Mouse (Mus musculus): Measurements from ENCODE around the gene Arid1b.

Gene Arid1b

DNA sequence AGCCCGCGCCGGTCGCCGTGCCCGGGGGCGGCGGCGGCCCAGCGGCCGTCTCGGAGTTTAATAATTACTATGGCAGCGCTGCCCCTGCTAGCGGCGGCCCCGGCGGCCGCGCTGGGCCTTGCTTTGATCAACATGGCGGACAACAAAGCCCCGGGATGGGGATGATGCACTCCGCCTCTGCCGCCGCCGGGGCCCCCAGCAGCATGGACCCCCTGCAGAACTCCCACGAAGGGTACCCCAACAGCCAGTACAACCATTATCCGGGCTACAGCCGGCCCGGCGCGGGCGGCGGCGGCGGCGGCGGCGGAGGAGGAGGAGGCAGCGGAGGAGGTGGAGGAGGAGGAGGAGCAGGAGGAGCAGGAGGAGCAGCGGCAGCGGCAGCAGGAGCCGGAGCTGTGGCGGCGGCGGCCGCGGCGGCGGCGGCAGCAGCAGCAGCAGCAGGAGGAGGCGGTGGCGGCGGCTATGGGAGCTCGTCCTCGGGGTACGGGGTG is 1.5 kb downstream of the Arid1b start:
- in situ Hi-C loops (cut with MboI, MseI), result no loop called here

- in situ Hi-C loops (cut with MboI, MseI), result no loop called here
These were observed 2.1 kb downstream of the Arid1b start for GRCm38 (mm10) chr17:4996121-4996813.

- in situ Hi-C loops (cut with MboI, MseI), result no loop called here
These were observed 2.9 kb downstream of the Arid1b start for GRCm38 (mm10) chr17:4996814-4997549.

DNA sequence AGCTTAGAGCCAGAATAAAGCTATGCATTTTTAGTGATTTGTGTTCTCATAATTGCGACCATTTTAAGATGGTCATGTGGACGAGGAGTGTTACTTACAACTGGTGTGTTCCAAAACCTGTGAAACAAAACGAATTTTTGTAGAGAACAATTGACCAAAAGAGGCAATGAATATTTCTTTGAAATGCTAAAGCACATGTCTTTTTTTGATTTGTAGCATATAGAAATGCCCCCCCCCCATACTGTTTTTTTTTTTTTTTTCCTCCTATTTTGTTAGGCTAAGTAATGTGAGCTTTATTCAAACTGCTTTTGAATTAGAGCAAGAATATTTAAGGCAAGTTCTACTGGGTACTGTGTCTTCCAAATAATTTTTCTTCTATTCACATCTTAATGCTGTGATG is 3.8 kb downstream of the Arid1b start:
- in situ Hi-C loops (cut with MboI, MseI), result no loop called here

DNA sequence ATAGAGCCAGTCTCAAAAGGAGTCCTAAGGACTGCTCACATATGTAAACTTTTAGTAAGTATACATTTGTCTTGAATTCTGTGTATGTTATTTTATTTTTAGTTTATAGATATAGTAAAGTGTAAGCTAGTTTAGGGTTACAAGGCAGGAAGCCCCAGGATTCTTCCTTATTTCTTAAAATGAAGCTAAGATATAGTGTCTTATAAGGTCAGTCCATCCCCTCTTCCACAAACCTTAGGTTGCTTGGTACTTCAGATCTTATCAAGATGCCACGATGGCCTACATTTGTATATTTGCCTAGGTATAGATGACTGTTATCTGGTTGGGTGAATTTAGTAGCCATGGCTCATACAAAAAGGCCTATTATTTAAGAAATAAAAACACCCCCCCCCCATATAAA is 5.1 kb downstream of the Arid1b start:
- in situ Hi-C loops (cut with MboI, MseI), result no loop called here

DNA sequence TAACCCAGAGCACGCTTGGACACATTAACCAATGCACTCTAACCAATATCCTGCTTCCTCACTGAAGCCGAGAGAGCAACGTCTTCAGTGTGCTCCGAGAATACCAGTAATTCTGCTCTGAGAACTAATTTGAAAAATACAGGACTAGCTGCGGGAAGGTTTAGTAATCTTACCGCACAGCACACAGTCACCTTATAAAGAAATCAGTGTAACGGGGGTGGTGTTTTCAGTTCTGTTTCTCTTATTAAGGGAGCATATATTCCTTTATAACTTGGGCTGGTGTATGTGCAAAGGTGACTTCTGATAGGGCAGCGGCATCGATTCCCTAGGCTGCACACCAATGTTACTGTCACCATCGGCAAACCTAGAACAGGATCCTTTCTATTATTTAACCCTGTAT is 5.9 kb downstream of the Arid1b start:
- in situ Hi-C loops (cut with MboI, MseI), result loop anchor here (10.0 kb wide), 1 partner anchor 195 kb away; no protein-coding TSS in a partner anchor

GRCm38 (mm10) chr17:5000871-5001270 is 6.7 kb downstream of the Arid1b start:
- in situ Hi-C loops (cut with MboI, MseI), result loop anchor here (10.0 kb wide), 1 partner anchor 194 kb away; no protein-coding TSS in a partner anchor

GRCm38 (mm10) chr17:5001531-5002131 is 7.5 kb downstream of the Arid1b start:
- in situ Hi-C loops (cut with MboI, MseI), result loop anchor here (10.0 kb wide), 1 partner anchor 193 kb away; no protein-coding TSS in a partner anchor

DNA sequence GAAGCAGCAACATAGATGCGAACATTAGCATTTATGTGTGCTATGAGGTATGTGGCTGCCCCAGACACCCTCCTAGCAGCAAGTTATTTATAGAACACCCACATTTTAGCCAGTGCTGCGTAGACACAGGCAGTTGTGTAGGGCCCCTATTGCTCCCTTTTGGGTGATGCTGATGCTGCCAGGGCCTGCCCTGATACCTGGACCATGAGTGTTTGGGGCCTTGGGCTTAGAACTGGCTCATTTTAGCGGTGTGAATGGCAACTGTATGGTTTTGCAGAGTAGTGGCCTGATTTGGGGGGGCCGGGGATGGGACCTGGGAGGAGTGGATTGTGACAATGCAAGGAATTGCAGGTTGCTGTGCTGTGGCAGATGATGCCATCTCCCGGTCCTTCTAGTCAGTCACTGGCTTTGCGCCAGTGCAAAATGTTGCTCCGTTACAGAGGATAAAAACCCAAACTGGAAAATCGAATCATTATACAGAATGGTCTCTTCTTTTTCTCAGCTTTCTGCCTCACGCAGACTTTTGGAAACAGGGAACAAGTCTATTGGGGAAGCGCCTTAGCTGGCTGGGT is 8.9 kb downstream of the Arid1b start:
- in situ Hi-C loops (cut with MboI, MseI), result loop anchor here (10.0 kb wide), 1 partner anchor 192 kb away; no protein-coding TSS in a partner anchor

DNA sequence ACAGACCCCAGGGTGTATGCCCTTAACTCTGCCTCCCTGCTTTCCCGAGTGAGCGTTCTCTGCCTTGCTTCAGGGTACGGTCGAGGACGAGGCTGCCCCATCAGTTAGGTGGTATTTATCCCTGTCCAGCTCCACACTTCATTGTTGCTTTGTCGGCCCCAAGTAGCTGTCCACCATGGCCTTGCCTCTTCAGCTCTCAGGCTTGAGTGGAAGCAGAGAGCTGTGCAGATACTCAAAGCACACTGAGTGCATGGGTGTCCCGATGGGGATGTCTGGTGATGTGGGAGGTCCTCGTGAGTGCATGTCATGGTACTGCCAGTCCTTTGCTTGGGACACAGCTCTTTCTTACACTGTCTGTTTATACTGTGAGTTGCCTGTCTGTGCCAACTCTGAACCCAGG is 10.1 kb downstream of the Arid1b start:
- in situ Hi-C loops (cut with MboI, MseI), result loop anchor here (10.0 kb wide), 1 partner anchor 191 kb away; no protein-coding TSS in a partner anchor

- in situ Hi-C loops (cut with MboI, MseI), result loop anchor here (10.0 kb wide), 1 partner anchor 190 kb away; no protein-coding TSS in a partner anchor
These were observed 10.6 kb downstream of the Arid1b start for GRCm38 (mm10) chr17:5004706-5005105.

- in situ Hi-C loops (cut with MboI, MseI), result loop anchor here (10.0 kb wide), 1 partner anchor 190 kb away; no protein-coding TSS in a partner anchor
These were observed 11.2 kb downstream of the Arid1b start for GRCm38 (mm10) chr17:5005285-5005684.

- in situ Hi-C loops (cut with MboI, MseI), result loop anchor here (10.0 kb wide), 1 partner anchor 188 kb away; no protein-coding TSS in a partner anchor
These were observed 13.1 kb downstream of the Arid1b start for GRCm38 (mm10) chr17:5007156-5007658.

DNA sequence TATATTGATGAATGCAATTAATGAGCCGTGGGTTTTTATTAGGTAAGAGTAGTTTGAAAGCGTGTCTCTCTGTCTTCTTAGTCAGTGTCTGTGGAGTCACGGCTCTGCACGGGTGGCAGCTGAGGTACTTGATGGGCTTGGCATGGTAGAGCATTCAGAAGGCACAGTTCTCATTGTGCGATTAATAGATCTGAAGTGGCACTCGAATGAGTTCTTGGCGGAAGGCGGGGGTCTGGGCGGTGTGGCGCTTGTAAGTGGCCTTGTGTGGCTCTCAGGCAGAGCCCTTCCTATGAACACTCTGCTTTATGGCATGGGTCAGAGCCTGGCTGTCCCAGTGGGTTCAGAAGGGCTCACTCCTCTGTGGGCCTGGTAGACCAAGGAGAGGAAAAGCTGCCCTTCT is 14.1 kb downstream of the Arid1b start:
- in situ Hi-C loops (cut with MboI, MseI), result loop anchor here (10.0 kb wide), 1 partner anchor 187 kb away; no protein-coding TSS in a partner anchor

GRCm38 (mm10) chr17:5008761-5009160 is 14.6 kb downstream of the Arid1b start:
- in situ Hi-C loops (cut with MboI, MseI), result loop anchor here (10.0 kb wide), 1 partner anchor 186 kb away; no protein-coding TSS in a partner anchor

DNA sequence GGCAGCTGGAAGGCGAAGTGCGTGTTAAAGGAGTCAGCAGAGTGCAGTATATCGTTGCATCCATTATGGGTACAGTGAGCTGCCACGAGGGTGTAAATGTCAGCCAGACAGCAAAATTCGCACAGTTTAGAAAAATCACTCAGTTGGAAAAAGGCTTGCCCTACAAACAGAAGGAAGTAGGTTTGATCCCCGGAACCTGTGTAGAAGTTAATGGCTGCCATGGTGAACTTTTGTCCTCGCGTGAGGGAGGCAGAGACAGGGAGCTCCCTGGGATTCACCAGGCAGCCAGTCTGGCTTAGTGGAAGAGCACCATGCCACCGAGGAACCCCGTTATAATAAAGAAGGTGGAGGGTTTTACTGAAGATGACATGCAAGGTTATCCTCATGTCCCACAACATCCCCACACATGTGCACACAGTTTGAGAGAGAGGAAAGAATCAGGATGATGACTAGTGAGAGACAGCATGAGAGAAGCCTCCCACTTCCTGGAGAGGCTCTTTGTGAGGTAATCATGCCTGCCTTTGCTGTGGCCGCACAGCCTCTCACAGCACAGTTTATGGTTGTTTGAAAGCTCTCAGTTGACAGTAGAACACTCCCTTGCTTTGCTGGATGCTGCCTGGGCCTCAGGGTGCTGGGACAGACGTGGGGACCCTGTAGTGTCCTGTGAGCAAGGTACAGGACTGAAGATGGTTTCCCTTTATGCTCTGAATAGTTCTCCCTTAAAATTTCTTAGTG is 15.6 kb downstream of the Arid1b start:
- in situ Hi-C loops (cut with MboI, MseI), result loop anchor here (10.0 kb wide), 1 partner anchor 185 kb away; no protein-coding TSS in a partner anchor

DNA sequence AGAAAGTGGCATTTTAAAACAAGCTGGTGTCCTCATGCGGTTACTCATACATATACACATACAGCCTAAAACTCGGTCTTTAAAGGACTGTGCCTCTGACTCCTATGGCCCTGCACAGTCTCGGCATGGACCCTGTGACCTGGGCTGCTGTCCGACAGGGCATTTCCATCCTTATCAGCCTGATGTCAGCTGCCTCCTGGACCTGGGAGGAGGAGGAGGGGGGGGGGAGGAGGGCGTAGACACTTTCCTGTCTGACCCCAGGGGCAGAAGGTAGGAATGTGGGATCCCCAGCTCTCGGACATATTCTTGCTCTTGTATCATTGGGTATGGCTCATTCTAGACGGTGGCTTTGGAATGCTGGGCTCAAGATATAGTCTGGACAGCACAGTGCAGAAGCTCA is 16.6 kb downstream of the Arid1b start:
- in situ Hi-C loops (cut with MboI, MseI), result no loop called here

- in situ Hi-C loops (cut with MboI, MseI), result no loop called here
These were observed 18.0 kb downstream of the Arid1b start for GRCm38 (mm10) chr17:5012091-5012490.

DNA sequence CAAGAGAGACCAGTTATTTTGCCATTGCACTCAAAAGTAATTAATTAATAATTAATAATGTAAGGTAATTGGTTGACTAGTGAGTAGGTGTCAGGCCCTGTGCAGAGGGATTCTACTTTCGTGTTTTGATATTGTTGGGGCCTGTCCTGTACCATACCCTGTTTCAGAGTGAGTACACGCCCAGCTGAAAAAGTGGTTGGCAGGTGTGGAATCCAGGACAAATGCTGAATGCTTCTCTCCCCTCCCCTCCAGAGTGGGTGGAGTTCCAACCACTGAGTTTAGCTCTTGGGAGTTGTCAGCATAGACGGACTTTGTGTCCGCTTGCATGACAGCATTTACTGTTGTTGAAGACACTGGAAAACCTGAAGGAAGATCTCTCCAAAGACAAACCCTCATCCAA is 18.4 kb downstream of the Arid1b start:
- in situ Hi-C loops (cut with MboI, MseI), result no loop called here

DNA sequence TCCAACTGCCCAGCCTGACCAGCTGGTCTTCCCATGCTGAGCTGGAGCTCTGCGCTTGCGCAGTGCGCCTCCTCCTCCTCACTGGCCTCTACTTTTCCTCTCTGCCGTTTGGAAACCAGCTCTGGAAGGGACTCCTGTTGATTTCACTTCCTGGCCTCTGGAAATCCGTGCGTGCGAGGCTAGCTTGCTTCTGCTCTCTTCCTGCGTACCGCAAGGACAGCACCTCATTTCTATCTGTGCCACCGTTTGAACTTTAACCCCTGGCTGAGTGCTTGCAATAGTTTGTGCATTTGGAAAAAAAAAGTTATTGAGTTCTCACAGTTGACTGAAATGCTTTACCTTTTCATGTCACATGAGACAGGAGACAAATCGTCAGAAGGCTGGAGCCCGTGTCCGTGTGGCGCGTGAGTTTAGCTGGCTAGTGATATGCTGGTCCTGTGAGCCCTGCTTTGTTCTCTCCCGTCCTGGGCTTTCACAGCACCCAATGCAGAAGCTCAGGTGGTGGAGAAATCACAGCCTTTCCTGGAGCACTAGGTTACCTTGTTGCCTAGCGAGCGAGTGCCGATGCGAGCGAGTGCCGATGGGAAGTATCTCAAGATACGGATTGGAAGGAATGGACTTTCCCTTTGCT is 20.3 kb downstream of the Arid1b start:
- in situ Hi-C loops (cut with MboI, MseI), result no loop called here

All from regulatory T cell (primary cell).